Mouse (Mus musculus): ENCODE results near the gene Il15ra. TPM values are rescaled to one million over a fixed set of nuclear protein-coding genes. Genes with fewer than 3 reads are reported as not detected.
"Not testable (repeated sequence)": the region's sequence is repeated elsewhere in the genome, so short reads cannot be mapped to it uniquely, and the experiment has no call there.

Il15ra gene
- total RNA-seq, 2 experiments from 2014 or later = 24.7 to 26.6 TPM

DNA sequence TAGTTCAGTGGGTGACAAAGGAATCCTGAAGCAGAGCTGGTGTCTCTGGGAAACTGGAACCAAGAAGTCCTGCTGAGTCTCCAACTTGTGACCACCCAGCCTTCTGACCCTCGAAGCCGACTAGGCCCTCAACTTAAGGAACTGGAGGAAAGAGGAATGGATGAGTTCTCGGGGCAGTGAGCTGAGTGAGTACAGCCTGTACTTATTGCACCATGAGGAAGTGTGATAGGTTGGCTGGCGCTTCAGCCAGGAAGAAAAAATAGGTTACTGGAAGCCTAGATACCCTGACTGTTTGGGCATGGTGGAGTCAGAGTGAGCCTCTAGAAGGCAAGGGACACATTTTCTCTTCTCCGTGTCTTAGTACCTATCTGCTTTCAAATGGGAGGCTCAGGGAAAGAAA lies 3.4 kb downstream of the Il15ra start:
- DNase-seq = peak; percentile 28

DNA sequence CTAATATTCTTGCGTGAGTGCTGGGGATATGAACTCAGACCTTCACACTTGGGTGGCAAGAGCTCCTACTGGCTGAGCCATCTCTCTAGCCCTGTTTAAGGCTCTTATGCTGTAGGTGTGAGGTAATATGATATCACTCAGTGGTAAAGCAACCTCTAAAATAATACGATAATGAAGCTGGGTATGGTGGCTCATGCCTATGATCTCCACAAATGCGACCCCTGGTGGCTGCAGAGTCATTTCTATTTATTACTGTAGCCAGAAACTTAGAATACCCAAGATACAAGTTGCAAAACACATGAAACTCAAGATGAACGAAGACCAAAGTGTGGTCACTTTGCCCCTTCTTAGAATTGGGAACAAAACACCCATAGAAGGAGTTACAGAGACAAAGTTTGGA lies 5.0 kb downstream of the Il15ra start:
- not testable (repeated sequence) for DNase-seq

GRCm38 (mm10) chr2:11712483-11712990 lies 7.4 kb downstream of the Il15ra start:
- no peak for DNase-seq

DNA sequence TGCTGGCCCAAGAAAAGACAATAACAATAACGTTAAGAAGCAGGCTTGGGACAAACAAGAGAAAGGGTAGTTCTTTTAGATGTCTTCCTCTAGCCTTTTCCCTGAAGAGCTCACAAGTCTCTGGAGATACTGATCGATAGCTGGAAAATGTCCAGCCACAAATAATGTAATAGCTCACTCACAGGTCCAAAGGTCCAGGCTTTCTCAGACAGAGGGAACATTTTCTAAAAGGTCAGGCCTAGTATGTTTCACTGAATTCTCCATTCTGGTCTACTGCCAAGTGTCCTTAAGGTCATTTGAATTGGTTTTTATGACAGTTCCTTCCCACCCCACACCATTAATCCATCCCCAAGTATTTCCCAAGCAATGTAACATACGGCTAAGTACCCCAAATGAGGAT lies 7.9 kb downstream of the Il15ra start:
- no peak for DNase-seq

DNA sequence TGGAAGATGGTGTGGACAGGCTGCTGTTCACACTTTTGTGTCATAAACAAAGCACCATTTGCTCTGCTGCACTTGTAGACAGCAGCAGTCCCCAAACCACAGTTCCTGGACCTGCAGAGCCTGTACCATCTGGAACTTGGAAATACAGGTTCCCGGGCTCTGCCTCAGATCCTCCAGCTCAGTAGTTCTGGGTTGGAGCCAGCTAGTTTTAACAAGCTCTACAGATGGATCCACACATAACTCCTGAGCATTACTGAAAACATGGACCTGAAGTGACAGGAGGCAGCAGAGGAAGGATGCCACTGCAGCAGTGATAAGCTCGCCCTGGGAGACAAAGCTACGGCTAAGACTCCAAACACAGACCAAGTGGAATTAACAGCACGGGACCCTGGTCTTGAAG lies 9.4 kb downstream of the Il15ra start:
- DNase-seq = no peak

- no peak for DNase-seq
Observed at GRCm38 (mm10) chr2:11718573-11718972, 13.5 kb downstream of the Il15ra start.

DNA sequence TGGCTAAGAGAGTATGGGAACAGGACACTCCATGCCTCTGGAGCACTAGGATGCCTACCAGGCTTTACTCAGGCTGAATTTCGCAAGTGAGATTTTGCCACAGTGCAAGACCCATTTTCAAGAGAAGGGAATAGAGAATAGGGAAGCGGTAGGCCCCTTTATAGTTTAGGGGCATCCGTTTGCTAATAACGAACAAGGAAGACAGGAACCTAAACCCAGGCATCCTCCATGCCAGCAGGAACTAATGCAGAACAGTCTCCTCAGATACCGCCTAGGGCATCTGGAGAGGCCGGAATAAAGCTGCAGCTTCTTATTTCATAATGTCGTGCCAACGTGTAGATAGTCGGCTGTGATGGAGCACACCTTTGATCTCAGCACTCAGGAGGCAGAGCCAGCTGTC lies 17.5 kb downstream of the Il15ra start:
- DNase-seq = no peak

DNA sequence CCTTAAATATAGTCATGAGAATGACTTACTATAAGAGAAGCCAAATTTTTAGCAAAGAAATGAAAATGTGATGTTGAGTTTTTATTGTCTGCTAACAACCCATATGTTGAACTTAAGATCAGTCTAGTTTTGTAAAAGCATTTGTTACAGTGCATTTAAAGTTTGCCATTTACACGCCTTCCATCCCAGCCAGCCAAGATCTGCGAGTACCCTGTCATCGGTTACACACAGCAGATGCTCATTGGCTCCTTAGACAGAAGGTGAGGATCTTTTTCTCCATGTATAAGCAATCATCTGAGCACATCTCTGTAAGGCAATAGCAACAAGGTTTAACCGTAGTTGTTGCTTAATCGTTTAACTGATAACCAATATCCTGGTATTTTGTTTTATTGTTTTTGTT lies 22.5 kb downstream of the Il15ra start:
- no peak for DNase-seq

- no peak for DNase-seq
Observed at GRCm38 (mm10) chr2:11729091-11729490, 24.0 kb downstream of the Il15ra start.

DNA sequence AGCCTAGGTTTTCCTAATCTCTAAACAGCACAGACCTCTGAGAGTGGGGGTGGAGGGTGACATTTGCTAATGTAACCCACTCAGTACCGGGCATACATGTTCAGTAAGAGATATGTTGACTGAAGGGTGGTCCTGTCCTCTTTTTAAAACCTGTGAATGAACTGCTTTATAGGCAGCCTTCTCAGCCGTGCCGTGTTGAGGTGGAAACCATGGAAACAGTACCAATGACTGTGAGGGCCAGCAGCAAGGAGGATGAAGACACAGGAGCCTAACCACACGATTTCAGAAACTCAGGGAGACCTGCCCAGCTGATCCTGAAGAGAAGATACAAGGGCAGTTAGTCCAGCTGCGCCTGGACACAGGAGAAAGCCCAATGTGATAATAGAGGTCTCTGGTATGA lies 27.9 kb downstream of the Il15ra start:
- DNase-seq = no peak

GRCm38 (mm10) chr2:11735853-11736252 lies 30.8 kb downstream of the Il15ra start:
- DNase-seq = no peak

DNA sequence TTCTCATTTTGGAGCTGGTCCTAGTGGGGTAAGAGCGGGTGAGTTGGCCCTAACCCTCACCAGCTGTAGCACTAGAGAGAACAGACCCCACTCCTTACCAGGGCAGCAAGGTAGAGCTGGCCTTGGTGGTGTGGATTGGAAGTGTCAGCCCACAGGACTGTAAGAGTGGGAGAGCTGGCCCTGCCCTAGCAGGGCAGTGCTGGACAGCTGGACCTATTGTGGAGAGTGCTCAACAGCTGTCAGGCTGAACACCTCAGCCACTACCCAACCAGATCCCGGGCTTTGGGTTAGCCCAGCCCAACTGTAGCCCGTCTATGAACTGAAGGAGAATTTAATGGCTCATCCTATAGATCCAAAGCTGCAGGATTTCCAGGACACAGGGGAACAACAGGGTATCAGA lies 33.7 kb downstream of the Il15ra start:
- no peak for DNase-seq

DNA sequence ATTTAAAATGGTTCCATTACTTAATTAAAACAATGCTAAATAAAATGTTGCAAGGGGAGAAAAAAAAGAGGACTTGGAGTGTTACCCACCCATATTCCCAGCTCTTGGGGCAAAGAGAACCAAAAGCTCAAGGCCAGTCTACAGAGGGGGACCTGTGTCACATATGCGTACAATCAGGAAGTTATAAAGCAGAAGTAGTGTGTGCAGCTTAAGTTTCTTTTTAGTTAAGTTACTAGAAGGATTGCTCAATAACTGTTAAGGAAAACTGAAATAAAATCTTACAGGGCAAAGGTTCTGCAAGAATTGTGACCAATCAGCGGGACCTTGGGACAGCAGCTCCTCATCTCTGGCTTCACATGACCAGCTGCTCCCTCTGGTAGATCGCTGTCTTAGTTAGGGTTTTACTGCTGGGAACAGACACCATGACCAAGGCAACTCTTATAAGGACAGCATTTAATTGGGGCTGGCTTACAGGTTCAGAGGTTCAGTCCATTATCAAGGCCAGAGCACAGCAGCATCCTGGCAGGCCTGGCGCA lies 34.5 kb downstream of the Il15ra start:
- no peak for DNase-seq

GRCm38 (mm10) chr2:11762541-11762940 lies 57.5 kb downstream of the Il15ra start:
- no peak for DNase-seq

- peak; percentile 15 for DNase-seq
Observed at GRCm38 (mm10) chr2:11765694-11766093, 60.6 kb downstream of the Il15ra start.

DNA sequence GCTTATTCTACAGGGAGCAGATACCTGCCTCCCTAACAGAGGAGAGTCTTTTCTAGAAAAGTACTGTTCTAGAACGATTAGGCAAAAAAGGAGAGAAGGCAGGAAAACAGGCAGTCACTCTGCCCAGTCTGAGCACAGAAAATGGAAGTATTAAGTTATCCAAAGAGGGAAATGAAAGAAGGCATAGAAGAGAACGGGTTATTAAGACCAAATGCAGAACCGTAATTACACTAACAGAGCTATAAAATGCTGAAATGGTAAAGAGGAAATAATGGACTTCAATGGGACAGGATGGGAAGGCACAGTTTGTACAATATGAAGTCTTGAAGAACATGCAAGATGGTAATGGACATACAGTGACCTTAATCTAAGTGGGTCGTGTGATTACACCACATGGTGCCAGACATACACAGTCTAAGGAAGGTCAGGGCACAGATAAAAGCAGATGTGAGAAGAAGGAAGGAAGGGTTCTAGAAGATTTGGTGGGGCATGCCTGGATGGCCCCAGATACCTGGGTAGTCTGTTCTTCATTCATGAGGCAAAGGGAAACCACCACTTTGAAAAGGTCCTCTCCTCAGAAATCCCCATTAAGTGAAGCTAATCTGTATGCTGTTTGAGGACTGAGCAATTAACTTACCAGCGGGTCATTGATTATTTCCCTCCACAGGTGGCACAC lies 61.5 kb downstream of the Il15ra start:
- DNase-seq = no peak

DNA sequence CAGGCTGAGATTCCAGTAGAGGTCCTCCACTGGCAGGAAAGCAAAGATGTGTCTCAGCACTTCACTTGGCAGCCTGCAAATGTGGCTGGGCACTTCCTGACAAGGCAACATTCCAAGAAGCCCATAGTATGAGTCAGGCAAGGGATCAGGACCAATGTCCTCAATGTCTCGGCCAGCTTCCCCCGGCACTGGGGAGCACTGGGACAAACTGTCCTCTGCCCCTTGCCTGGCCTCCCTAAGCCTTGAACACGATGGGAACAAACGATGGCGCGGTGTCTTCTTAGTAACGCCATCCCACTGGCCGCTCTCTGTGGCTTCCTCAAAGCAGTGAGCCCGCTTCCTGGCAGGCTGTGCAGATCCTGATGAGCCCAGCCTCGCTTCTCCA lies 62.1 kb downstream of the Il15ra start:
- DNase-seq = peak; percentile 74

DNA sequence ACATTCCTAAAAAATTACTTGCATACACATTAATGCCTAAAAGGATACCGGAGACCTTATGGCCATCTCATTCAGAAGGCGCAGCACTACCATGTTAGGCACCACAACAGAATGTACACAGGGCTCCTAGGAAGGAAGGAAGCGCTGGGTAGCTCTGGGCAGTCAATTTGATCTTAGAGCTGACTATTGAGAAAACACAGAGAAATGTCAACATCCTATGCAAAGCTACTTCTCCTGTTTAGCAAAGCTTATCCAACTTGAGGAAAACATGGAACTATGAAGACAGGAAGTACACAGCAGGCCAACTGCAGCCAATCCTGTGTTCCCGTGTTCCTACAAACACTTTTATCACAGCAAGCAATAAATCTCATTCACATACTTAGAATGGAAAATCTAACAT lies 66.6 kb downstream of the Il15ra start:
- no peak for DNase-seq

GRCm38 (mm10) chr2:11772401-11772800 lies 67.3 kb downstream of the Il15ra start:
- DNase-seq = no peak

- peak; percentile 21 for DNase-seq
Observed at GRCm38 (mm10) chr2:11774426-11774825, 69.3 kb downstream of the Il15ra start.

- DNase-seq = no peak
Observed at GRCm38 (mm10) chr2:11775121-11775520, 70.0 kb downstream of the Il15ra start.

GRCm38 (mm10) chr2:11776415-11776814 lies 71.3 kb downstream of the Il15ra start:
- no peak for DNase-seq

DNA sequence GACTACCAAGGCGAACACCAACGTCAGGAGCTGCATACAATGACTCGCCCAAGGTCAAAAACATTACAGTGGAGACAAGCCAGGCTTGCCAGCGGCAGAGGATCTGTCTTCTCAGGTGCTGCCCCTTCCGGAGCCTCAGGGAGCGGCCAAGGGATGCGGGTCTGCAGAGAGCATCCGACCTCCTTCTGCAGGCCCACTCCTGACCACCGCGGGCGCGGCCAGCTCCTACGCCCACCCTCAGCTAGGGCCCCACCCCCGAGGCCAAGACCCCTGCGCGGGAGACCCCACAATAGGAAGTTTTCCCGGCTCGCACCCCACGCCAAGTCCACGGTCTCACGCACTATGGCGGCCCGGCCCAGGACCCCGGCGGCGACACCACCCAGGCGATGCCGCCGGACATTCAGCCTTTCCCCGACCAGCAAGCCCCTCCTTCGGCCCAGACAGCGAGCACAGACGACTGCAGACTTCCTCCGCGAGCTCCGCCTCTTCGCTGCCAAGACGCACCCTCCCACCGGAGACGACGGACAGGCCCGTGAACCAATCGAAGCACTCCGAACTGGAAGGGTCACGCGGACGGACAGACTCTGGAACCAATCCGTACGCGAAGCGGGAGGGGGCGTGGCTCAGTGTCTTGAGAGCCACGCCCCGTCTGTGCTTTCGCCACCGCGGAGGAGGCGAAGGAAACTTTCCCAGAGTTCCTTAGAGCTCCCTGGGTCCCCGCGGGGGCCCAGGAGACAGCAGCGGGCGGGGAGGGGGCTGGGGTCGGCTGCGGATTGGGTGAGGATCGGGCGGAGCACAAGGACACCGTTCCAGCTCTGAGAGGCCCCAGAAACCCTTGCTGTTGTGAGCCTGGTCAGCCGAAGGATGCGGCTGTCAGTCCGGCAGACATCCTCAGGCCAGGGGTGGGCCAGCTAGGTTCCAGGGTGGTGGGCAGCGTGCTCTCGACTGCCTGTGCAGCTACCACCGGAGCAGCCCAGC lies 72.3 kb downstream of the Il15ra start, which contains the start of the genes Fbh1 and Ankrd16:
TSS of gene Fbh1 (minus strand) at position 492 of the 978 bp plus-strand sequence.
TSS of gene Ankrd16 (plus strand) at position 786 of the 978 bp plus-strand sequence.
- peak; percentile 100 for DNase-seq
